Mouse (Mus musculus): ENCODE results near the gene Nfix.

Nfix gene

GRCm38 (mm10) chr8:84767221-84767620, 32.9 kb downstream of the Nfix start:
- no peak for DNase-seq (ENCODE audit: low spot score in 2 of 2)

GRCm38 (mm10) chr8:84766422-84766821, 33.7 kb downstream of the Nfix start:
- no peak for DNase-seq (ENCODE audit: low spot score in 2 of 2)

- no peak for DNase-seq (ENCODE audit: low spot score in 2 of 2)
Measured at GRCm38 (mm10) chr8:84765629-84766028, 34.5 kb downstream of the Nfix start.

- no peak for DNase-seq (ENCODE audit: low spot score in 2 of 2)
Measured at GRCm38 (mm10) chr8:84764870-84765495, 35.2 kb downstream of the Nfix start.

GRCm38 (mm10) chr8:84764100-84764499, 36.0 kb downstream of the Nfix start:
- no peak for DNase-seq (ENCODE audit: low spot score in 2 of 2)

GRCm38 (mm10) chr8:84760901-84761300, 39.2 kb downstream of the Nfix start:
- no peak for DNase-seq (ENCODE audit: low spot score in 2 of 2)

GRCm38 (mm10) chr8:84760405-84760805, 39.7 kb downstream of the Nfix start:
- no peak for DNase-seq (ENCODE audit: low spot score in 2 of 2)

- DNase-seq (ENCODE audit: low spot score in 2 of 2), result no peak
Measured at GRCm38 (mm10) chr8:84759718-84760117, 40.4 kb downstream of the Nfix start.

- DNase-seq (ENCODE audit: low spot score in 2 of 2), result peak in 1 of 2 experiments; percentile 54
Measured at GRCm38 (mm10) chr8:84759126-84759525, 41.0 kb downstream of the Nfix start.

- DNase-seq (ENCODE audit: low spot score in 2 of 2), result no peak
Measured at GRCm38 (mm10) chr8:84758308-84758707, 41.8 kb downstream of the Nfix start.

- DNase-seq (ENCODE audit: low spot score in 2 of 2), result no peak
Measured at GRCm38 (mm10) chr8:84757501-84757900, 42.6 kb downstream of the Nfix start.

- no peak for DNase-seq (ENCODE audit: low spot score in 2 of 2)
Measured at GRCm38 (mm10) chr8:84752734-84753582, 47.2 kb downstream of the Nfix start.

GRCm38 (mm10) chr8:84749519-84749918, 50.6 kb downstream of the Nfix start:
- no peak for DNase-seq (ENCODE audit: low spot score in 2 of 2)

- no peak for DNase-seq (ENCODE audit: low spot score in 2 of 2)
Measured at GRCm38 (mm10) chr8:84745032-84745925, 54.9 kb downstream of the Nfix start.

- peak in 1 of 2 experiments; percentile 53 for DNase-seq (ENCODE audit: low spot score in 2 of 2)
Measured at GRCm38 (mm10) chr8:84743517-84744420, 56.4 kb downstream of the Nfix start.

- DNase-seq (ENCODE audit: low spot score in 2 of 2), result peak in 1 of 2 experiments; percentile 37
Measured at GRCm38 (mm10) chr8:84743054-84743415, 57.1 kb downstream of the Nfix start.

- peak; percentile 52 to 70 for DNase-seq (ENCODE audit: low spot score in 2 of 2)
Measured at GRCm38 (mm10) chr8:84742171-84743053, 57.7 kb downstream of the Nfix start.

GRCm38 (mm10) chr8:84740895-84741843, 59.0 kb downstream of the Nfix start:
- DNase-seq (ENCODE audit: low spot score in 2 of 2), result no peak

- no peak for DNase-seq (ENCODE audit: low spot score in 2 of 2)
Measured at GRCm38 (mm10) chr8:84739401-84739742, 60.8 kb downstream of the Nfix start.
